20 mouse cellular contexts compared by ENCODE assay signal in genomic region chr9:45637346-45637745, GRCm38 (mm10).
DNase-seq lines count a peak whose midpoint lies in the region.
"Had no signal": no experiment of that assay in that cellular context is flagged by ENCODE, and none has a peak within 500 bp of the region (broad histone marks: within the 10 kb centered on the region; RNA-seq: fewer than 3 reads in every experiment).

No protein-coding gene starts in this region.

- DNase-seq in cerebellum, adult 11-12 months = peak; percentile 37
- DNase-seq in cerebellum, adult 8-10 months = no peak
- peak; percentile 68 to 71 for DNase-seq in cerebellum, postnatal 14 days
- no peak for DNase-seq in cerebellum, postnatal 4 days (ENCODE audit: low spot score in 2 of 2)
- peak; percentile 59 to 80 for DNase-seq in layer of hippocampus, adult 18-20 months (ENCODE audit: low spot score in 2 of 2)
- DNase-seq in layer of hippocampus, postnatal 25 days (ENCODE audit: extremely low spot score in 1 of 2, low spot score in 1 of 2) = no peak
- peak; percentile 63 to 64 for DNase-seq in layer of hippocampus, postnatal 36 days
- DNase-seq in urinary bladder, postnatal 36 days (ENCODE audit: low spot score in 2 of 2) = no peak
- DNase-seq: adrenal gland, adult 8-10 months; gastrocnemius, adult 2 months; gastrocnemius, postnatal 36 days; heart, postnatal 10 days; kidney, adult 9 months; kidney, postnatal 10 days; liver, embryonic 13.5 days; lung, adult 18-20 months; lung, postnatal 4 days; right cerebral cortex, postnatal 4 days; thymus, adult 18-20 months; thymus, postnatal 25 days had no signal

Comparison
In these comparisons a context has a peak if more than half of its experiments do, and no peak if none do; other contexts are left out.
1. DNase-seq: peak in cerebellum, adult 11-12 months (single experiment), cerebellum, postnatal 14 days (2 of 2), layer of hippocampus, adult 18-20 months (2 of 2) and layer of hippocampus, postnatal 36 days (2 of 2); none in cerebellum, adult 8-10 months (single experiment), cerebellum, postnatal 4 days (0 of 2), layer of hippocampus, postnatal 25 days (0 of 2) and urinary bladder, postnatal 36 days (0 of 2).